Mouse (Mus musculus) spleen, adult 2 months (tissue): ENCODE data around the gene Camk1d. TPM values are rescaled to one million over a fixed set of nuclear protein-coding genes. Genes with fewer than 3 reads are reported as not detected.

Experiments
- DNase-seq, 2 experiments: peaks; one replicate each; pipeline versions ENCODE4 v3.0.0 to v3.0.0-alpha.2; 2012 to 2021; ENCODE audit warnings: low spot score in 2 of 2, low read depth in 1 of 2
- H3K27ac ChIP-seq: fragments of 200-500 bp; 2 replicates; pipeline ENCODE4 v1.5.1; 2012; ENCODE audit warnings: low read length, inconsistent platforms; ENCODE audit not compliant: insufficient read depth
- H3K27me3 ChIP-seq: fragments of 200-500 bp; 2 replicates; pipeline ENCODE4 v1.6.1; 2012; ENCODE audit warnings: mild to moderate bottlenecking, moderate library complexity, low read length, inconsistent platforms; ENCODE audit not compliant: control insufficient read depth, insufficient read depth
- H3K36me3 ChIP-seq: fragments of 200-500 bp; 2 replicates; pipeline ENCODE4 v1.6.1; 2012; ENCODE audit warnings: mild to moderate bottlenecking, low read length, inconsistent platforms; ENCODE audit not compliant: control insufficient read depth, insufficient read depth
- H3K4me1 ChIP-seq: fragments of 200-500 bp; 2 replicates; pipeline ENCODE4 v1.6.1; 2011; ENCODE audit warnings: inconsistent platforms; ENCODE audit not compliant: control insufficient read depth, insufficient read depth, insufficient read length
- H3K4me3 ChIP-seq: fragments of 200-500 bp; 2 replicates; pipeline ENCODE4 v1.5.1; 2011; ENCODE audit warnings: mild to moderate bottlenecking, inconsistent platforms; ENCODE audit not compliant: insufficient read depth, insufficient read length; ENCODE audit errors: extremely low read depth
- CTCF ChIP-seq: fragments of 200-500 bp; IDR thresholded peaks from 2 replicates; pipeline ENCODE4 v1.5.1; 2011; ENCODE audit warnings: mild to moderate bottlenecking, inconsistent platforms; ENCODE audit not compliant: insufficient read depth, insufficient read length, insufficient replicate concordance; ENCODE audit errors: extremely low read depth
- POLR2A ChIP-seq: fragments of 200-500 bp; IDR thresholded peaks from 2 replicates; pipeline ENCODE4 v1.6.1; 2011; ENCODE audit warnings: low read depth, low read length, inconsistent platforms
- WGBS: fragments of 180-500 bp; shearing (Covaris S2); methylation state at CpG from one replicate; pipeline ENCODE4 v1.1.7; 2018; 5-methylcytosine and 5-hydroxymethylcytosine counted together
- polyA plus RNA-seq: library from polyadenylated mRNA; depleted of rRNA; stranded (reverse); fragments of >200 nt; gene quantifications from 2 replicates; pipeline ENCODE4 v1.2.3, GENCODE M21; 2012

Camk1d gene
- polyA plus RNA-seq, 1 experiment = 5.8 TPM

GRCm38 (mm10) chr2:5663499-5663898 lies 50.8 kb downstream of the Camk1d start:
- Histone ChIP-seq H3K4me1 (no peaks in the 10 kb centered on the region), H3K36me3 (no peaks in the 10 kb centered on the region), H3K4me3 (no peak overlapping the region), H3K27me3 (no peaks in the 10 kb centered on the region), H3K27ac (no peak overlapping the region)
- 94% methylated on average over 9 of the region's 9 CpGs for WGBS
- no peak for TF ChIP-seq POLR2A
- no peak for TF ChIP-seq CTCF
- no peak for DNase-seq

GRCm38 (mm10) chr2:5661946-5662345 lies 52.4 kb downstream of the Camk1d start:
- DNase-seq = no peak
- no peak for TF ChIP-seq POLR2A
- no peak for TF ChIP-seq CTCF
- no peaks in the 10 kb centered on the region for H3K4me1 ChIP-seq
- WGBS = 84% methylated on average over 5 of the region's 5 CpGs
- H3K36me3 ChIP-seq = no peaks in the 10 kb centered on the region
- no peaks in the 10 kb centered on the region for H3K27me3 ChIP-seq
- no peak overlapping the region for H3K4me3 ChIP-seq
- no peak overlapping the region for H3K27ac ChIP-seq

GRCm38 (mm10) chr2:5658000-5658399 lies 56.3 kb downstream of the Camk1d start:
- no peak overlapping the region for H3K4me3 ChIP-seq
- no peak overlapping the region for H3K27ac ChIP-seq
- DNase-seq = no peak
- 82% methylated on average over 3 of the region's 3 CpGs for WGBS
- H3K4me1 ChIP-seq = no peaks in the 10 kb centered on the region
- TF ChIP-seq CTCF (no peak), POLR2A (no peak)
- no peaks in the 10 kb centered on the region for H3K27me3 ChIP-seq
- no peaks in the 10 kb centered on the region for H3K36me3 ChIP-seq

GRCm38 (mm10) chr2:5656326-5656725 lies 58.0 kb downstream of the Camk1d start:
- Histone ChIP-seq H3K36me3 (no peaks in the 10 kb centered on the region), H3K27ac (no peak overlapping the region), H3K4me1 (peaks cover 3% of the 10 kb centered on the region; the same call in 1 of the 2 replicates), H3K4me3 (no peak overlapping the region), H3K27me3 (no peaks in the 10 kb centered on the region)
- DNase-seq = no peak
- WGBS = 86% methylated on average over 3 of the region's 3 CpGs
- no peak for TF ChIP-seq CTCF

GRCm38 (mm10) chr2:5652071-5652470 lies 62.2 kb downstream of the Camk1d start:
- no peaks in the 10 kb centered on the region for H3K27me3 ChIP-seq
- WGBS = 87% methylated on average over 6 of the region's 6 CpGs
- H3K4me1 ChIP-seq = peaks cover 3% of the 10 kb centered on the region; the same call in 1 of the 2 replicates
- no peak overlapping the region for H3K4me3 ChIP-seq
- TF ChIP-seq CTCF (no peak), POLR2A (no peak)
- no peak overlapping the region for H3K27ac ChIP-seq
- no peak for DNase-seq
- no peaks in the 10 kb centered on the region for H3K36me3 ChIP-seq

- no peak overlapping the region for H3K27ac ChIP-seq
- H3K4me3 ChIP-seq = no peak overlapping the region
- no peak for DNase-seq
- 17% methylated on average over 10 of the region's 10 CpGs for WGBS
- peaks cover 3% of the 10 kb centered on the region; the same call in 1 of the 2 replicates for H3K4me1 ChIP-seq
- no peaks in the 10 kb centered on the region for H3K27me3 ChIP-seq
- TF ChIP-seq CTCF (no peak), POLR2A (no peak)
- no peaks in the 10 kb centered on the region for H3K36me3 ChIP-seq
Observed at GRCm38 (mm10) chr2:5651285-5651870, 62.9 kb downstream of the Camk1d start.

- H3K4me1 ChIP-seq = peaks cover 3% of the 10 kb centered on the region; the same call in 1 of the 2 replicates
- H3K4me3 ChIP-seq = no peak overlapping the region
- H3K36me3 ChIP-seq = no peaks in the 10 kb centered on the region
- H3K27ac ChIP-seq = no peak overlapping the region
- TF ChIP-seq CTCF = no peak
- no peak for TF ChIP-seq POLR2A
- WGBS = 93% methylated on average over 5 of the region's 5 CpGs
- no peaks in the 10 kb centered on the region for H3K27me3 ChIP-seq
- DNase-seq = no peak
Observed at GRCm38 (mm10) chr2:5649226-5649625, 65.1 kb downstream of the Camk1d start.
